Mouse (Mus musculus): ENCODE data around the gene Habp2.
"Not testable (repeated sequence)": the region's sequence is repeated elsewhere in the genome, so short reads cannot be mapped to it uniquely, and the experiment has no call there.

Habp2 gene

DNA sequence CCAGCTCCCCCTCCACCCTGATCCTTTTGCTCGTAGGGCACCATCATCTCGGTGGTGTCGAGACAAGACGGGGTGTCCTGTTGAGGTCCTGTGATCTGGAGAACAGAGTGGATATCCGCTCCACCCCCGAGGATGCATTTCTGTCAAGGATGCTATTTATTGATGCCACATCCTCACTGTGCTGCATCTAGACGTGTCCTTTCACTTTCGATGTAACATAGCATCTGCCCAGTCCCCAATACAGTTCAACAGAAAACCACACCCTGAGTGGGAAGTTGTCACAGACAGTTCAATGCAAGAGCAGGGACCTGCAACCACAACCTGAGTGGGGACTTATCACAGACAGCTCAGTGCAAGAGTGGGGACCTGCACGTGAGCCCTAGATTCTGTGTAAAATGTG is 9.7 kb downstream of the Habp2 start:
- DNase-seq (ENCODE audit: low spot score) = no peak

DNA sequence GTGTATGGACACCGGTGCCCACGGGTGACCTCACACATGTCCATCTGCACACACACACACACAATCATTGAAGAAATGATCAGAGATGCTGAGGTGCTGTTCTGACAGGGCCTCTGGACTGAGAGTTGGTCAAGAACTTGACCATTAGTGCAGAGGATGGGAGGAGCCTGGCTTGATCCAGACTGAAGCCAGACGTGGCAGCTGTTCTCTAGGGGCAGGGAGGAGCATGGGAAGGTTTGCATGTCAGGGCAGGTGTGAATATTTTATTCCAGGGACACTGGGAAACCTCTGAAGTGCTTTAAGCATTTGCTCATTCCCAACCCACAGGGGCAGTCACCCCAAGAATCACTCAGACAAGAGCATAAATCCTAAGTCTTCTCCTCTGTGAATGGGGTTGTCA is 10.3 kb downstream of the Habp2 start:
- DNase-seq (ENCODE audit: low spot score) = no peak

DNA sequence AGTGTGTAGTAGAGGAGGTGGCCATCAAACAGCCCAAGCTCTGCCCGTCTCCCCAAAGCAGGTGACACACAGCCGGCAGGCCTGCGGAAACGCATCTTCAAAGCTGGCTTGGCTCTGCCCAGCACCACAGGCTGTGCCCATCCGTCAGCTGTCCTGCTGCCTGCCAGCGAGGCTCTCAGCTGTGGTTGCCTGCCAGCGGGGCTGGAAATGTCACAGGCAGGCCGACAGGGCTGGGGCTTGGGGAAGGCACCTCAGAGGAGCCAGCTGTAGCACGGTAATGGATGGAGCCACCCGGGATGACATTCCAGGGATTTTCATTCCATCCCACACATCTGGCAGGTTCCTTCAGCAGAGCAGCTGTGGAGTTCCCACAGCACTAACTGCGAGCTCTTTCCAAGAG is 13.9 kb downstream of the Habp2 start:
- no peak for DNase-seq (ENCODE audit: low spot score)

DNA sequence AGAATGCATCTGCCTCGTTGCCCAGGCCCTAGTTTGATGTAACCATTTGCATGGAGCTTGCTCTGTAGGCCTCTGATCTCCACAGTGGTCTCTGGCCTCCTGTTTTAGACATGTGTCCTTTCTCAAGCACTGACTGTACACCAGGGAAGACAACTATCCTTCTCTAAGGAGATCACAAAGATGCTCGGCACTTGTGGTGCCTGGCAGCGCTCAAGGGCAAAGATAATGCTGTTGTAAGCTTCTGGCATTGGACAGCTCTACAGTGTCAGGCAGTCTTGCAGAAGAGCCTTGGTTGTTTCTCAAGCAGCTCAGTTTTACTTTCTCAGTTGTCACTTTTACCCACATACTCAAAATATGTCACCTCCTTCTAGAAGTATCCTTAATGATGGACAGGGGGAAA is 29.6 kb downstream of the Habp2 start:
- DNase-seq (ENCODE audit: low spot score) = peak; percentile 61

DNA sequence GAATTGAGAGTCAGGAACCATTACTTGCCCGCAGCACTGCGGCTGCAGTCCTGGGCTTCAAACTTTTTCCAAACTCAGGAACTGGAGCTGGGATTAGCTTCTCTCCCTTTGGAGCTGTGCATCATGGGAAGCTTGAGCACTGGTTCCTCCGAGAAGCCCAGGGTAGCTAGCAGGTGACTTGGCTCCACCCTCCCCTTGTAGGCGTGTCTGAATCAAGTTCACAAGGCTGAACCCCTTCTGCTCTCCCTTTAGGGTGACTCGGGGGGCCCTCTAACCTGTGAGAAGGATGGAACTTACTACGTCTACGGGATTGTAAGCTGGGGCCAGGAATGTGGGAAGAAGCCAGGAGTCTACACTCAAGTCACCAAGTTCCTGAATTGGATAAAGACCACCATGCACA is 32.3 kb downstream of the Habp2 start:
- DNase-seq (ENCODE audit: low spot score) = no peak

DNA sequence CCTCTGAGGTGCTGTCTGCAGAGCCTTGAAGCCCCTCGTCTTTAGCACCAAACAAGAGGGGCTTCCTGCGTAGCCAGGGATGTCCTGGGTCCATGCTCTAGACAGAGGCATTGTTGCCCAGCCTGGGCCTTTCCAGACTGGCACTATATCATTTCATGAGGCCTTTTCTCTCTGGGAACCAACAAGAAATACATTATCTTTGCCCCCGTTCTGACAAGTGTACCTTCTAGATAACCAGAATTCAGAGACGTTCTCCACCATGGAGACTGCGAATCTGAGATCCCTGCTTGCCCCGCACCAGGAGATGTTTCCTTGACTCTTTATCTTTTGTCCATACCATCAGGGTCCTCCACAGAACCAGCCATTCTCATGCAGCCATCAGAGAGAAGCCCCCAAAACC is 32.7 kb downstream of the Habp2 start:
- DNase-seq (ENCODE audit: low spot score) = no peak

DNA sequence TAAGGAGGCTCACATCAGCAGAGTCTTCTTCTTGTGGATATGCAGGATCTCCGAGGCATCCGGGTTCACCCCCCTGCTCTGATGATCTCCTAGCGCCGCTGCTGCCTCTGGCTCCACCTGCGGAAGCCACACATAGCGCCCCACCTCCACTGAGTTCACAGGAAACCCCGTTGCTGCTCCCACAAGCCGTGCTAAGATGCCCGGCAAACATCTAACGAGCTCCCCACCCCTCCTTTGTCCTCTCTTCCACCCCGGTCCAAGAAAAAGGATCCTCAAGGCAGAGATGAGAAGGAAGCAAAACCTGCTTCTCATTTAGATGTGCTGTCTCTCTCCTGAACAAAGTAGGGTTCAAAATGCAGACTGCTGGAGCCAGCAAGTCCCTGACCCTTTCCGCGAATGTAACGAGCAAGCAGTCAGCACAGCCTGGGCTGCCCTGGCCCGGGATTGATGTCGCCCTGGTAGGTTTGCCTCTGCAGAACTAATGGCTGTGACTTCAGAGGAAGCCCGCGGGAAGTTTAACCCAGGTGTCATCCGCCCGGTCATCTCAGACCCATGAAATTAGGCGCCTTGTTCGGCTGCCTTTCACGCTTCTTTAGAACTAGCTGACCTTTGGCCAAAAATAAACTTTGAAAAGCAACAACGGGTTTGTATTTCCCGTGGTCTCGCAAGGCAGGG is 33.4 kb downstream of the Habp2 start:
- DNase-seq (ENCODE audit: low spot score) = no peak

DNA sequence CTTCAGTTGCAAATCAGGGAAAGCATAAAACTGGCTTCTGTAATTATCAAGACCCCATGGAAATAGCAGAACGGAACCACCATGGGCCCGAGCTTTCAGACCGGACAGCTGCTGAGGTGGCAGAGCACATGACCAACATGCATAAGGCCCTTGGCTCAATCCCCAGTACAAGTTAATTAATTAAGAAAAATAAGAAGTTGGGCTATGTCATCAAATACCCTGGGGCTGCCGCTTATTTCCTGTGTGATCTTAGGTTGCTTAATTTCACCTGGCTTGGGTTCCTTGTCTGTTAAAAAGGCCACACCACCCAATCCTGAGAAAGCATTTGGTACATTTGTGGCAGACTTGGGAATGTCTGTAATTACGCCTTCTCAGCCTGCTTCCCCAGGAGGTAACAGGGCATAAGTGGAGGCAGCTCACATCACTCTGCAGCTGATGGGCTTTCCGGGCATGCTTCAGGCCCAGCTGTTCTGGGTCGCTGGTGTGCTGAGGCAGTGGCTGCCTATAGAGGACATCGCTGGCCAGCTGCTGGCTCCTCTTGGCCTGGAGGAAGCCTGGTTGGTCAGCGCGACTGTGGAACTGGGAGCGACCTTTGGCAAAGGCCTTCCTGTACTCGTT is 34.5 kb downstream of the Habp2 start:
- no peak for DNase-seq (ENCODE audit: low spot score)

DNA sequence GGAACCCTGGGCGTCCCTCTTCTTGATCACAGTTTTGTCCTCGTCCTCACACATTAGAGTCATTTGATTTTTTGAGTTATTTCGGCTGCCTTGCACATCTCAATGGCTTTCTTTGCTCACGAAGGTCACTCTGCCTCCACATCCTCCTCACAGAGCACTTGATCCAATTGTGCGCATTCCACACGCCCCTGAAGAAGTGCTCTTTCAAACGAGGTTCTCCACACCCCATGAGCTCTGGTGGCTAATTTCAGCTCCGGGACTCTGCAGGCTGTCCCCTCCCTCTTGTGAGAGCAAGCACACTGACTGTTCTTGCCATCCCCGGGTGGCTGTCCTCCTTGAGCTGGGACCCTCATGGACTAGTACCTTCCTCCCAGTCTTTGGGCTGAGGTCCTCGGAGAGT is 38.7 kb downstream of the Habp2 start:
- DNase-seq (ENCODE audit: low spot score) = no peak

DNA sequence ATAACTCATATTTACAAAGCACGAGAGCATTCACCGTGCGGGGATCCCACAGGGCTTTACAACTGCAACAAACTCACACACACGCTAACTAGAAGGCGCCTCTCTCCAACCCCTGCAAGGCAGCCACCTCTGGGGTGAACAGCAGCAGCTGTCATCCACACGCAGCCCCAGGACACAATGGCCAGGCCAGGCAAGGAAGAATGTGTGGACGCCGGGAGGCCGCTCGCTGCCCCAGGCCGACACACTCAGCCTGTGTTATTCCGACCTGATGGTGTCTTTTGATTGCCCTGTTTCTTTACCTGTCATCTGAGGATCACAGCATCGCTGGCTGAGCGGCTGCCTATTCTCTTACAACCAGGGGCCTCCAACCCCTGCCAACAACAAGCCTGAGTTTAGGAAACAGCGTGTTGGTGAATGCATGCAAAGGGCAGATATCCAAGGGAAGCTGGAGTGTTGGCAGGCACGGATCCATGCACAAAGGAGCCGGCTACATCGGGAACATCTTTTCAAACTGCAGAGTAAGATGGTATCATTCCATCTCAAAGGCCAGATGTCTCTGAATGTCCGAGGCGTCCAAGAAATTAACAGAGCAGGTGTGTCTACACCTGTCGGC is 39.4 kb downstream of the Habp2 start:
- no peak for DNase-seq (ENCODE audit: low spot score)

DNA sequence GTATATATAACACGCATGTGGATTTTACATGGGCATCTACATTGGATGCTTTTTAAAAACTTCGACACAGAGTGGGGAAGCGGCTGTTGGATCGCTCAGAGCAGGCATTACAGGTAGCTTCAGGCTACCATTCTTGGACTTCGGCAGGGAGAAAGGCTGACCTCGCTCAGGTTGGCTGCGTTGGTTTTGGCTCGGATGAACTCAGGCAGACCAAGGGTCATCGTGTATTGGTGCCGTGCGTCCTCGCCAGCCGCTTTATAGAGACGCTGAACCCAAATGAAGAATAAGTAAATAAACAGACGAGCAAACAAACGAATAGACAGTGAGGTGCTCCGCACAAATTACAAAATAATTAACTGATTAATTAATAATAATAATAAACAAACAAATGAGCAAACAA is 49.4 kb downstream of the Habp2 start:
- no peak for DNase-seq (ENCODE audit: low spot score)

DNA sequence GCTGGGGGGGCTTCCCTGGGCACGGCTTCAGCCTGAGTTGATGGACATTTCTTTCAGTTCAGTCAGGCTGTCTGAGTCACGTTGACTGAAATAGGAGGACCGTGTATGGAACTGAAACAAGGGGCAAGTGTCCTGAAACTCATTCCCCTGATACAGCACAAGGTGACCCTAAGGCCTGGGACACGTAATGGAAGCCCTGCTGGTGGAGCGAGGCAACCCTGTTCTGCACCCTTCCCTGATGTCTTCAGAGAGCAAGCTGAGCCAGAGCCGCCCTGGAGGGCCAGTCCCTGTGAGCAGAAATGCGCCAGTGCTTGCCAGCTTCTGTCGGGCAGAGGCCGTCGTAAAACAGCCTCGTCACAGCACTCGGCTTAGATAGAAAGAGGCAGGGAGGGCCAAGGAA is 49.9 kb downstream of the Habp2 start:
- DNase-seq (ENCODE audit: low spot score) = no peak

DNA sequence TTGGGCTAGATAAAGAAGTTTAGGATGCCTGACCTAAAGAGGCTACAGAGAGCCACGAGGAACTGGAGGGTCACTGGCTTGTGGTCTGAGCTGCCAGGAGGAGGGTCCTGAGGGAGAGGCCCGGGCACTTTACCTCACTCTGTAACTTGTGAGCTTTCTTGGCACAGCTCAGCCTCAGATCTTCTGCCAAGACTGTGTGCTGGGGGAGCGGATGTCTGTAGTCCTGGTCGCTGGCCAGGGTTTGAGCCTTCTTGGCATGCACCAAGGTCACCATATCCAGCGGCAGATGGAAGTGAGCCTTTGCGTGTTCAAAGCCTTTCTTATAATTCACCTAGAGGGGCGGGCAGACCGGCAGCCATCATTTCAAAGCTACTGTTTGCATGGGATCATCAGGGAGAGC is 55.1 kb downstream of the Habp2 start:
- peak; percentile 82 for DNase-seq (ENCODE audit: low spot score)

DNA sequence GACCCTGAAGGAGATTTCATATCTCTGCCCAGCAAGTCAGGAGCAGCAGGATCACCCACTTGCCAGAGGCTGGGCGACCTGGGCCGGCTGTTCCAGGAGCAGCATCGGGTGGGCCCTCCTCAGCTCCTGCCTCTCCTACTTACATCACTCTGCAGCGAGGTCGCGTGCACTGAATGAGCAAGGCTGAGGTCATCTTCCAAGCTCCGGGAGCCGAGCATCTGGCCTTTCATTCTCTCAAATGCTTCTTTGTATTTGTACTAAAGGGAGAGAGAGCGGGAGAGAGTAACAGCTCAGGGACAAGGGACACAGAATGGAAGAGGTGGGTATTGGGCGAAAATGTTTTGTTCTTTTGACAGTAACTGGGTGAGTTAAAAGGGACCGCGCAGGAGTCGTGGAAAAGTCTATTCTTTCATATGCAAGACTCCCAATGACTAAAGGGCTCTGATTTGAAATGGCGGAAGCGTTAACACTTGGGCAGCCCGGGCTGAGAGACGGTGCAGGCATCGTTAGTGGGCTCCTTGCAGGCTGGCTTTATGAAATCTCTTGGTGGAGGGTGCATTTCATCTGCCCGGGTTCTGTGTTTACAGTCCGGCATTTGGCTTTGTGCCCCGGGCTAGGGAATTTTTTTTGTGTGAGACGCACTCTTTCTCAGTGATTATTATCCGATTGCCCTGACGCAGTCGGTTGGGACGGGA is 57.1 kb downstream of the Habp2 start:
- DNase-seq (ENCODE audit: low spot score) = no peak

DNA sequence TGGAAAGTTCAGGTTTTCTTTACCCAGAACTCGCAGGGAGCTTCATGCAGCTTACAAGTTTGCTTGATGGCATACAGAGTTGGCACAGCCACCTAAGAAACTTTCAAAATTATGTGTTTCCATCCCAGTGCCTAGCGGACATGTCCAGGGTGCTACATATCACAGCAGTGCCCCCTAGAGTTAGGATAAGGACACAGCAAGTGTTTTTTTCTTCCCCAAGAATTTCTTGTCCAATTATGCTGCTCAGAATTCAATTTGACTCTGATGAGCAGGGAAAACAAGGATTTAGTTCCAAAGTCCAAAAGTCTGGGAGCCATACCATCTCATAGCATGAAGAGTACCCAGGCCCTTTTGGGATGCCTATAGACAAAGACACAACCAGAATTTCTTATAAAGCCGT is 59.1 kb downstream of the Habp2 start:
- DNase-seq (ENCODE audit: low spot score) = no peak

DNA sequence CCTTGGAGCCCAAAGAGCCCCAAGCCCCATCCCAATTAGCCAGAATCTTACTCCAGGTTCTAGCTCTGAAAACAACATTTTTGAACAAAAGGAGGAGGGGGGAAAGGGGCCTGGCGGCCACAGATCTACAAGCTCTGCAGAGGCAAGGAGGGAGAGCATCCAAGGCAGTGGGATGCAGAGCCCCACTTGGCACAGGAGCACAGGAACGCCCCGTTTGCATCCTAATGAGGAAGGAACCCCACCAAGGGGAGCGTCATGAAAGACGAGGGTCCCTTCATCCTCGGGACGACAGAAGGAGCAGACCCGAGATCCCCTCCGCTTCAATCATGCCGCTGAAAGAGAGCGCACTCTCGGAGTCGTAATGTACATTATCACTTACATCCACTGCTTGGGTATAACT is 59.8 kb downstream of the Habp2 start:
- no peak for DNase-seq (ENCODE audit: low spot score)

DNA sequence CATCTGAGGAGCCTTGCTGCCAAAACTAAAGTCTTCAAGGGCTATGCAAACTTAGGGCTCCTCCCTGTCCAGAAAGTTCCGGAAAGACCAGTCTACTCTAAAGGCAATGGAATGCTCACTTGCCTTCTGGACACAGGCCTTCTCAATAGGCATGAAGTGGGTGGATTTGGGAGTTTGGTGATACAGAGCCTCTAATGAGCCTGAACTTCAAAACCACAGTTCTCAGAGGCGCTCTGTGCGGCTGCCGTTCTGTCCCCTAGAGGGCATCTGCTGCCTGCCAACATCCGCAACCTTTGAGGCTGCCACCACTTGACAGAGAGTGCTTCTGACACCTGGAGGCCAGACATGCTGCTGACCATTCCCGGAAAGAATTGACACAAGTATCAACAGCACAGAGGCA is 62.4 kb downstream of the Habp2 start:
- DNase-seq (ENCODE audit: low spot score) = no peak

DNA sequence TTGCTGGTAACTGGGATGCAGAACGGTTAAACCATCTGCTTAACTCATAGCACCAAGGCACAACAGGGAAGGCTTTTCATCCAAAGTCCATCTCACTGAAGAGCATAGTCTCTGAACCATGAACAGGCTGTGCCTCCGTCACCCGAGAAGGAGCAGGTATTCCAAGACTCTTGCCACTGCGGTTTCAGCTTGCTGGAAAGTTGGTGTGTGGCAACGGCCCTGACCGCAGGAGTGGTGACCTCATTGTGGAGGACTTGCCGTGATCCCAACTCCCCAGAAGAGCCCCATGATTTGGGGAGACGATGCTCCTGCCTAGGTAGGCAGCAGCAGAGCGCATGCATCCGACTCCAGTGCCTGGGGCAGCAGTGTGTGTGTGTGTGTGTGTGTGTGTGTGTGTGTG is 66.8 kb downstream of the Habp2 start:
- DNase-seq (ENCODE audit: low spot score) = no peak

DNA sequence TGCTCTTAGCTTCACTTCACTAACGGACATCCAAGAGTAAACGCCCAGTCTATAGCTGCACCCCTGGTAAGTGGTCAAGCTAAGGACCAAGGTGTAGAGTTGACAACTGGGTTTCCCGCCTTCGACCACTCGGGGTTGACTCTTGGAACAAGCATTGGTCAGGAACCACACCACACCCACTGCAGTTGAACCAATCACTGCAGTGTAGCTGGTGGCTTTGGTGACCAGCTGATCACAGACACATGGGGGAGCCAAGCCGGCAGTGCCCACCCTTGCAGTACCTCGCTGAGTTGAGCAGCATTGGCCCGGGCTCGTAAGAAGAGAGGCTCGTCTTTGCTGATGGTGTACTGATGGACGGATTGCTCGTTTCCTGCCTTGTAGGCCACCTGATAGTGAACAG is 68.3 kb downstream of the Habp2 start:
- no peak for DNase-seq (ENCODE audit: low spot score)

DNA sequence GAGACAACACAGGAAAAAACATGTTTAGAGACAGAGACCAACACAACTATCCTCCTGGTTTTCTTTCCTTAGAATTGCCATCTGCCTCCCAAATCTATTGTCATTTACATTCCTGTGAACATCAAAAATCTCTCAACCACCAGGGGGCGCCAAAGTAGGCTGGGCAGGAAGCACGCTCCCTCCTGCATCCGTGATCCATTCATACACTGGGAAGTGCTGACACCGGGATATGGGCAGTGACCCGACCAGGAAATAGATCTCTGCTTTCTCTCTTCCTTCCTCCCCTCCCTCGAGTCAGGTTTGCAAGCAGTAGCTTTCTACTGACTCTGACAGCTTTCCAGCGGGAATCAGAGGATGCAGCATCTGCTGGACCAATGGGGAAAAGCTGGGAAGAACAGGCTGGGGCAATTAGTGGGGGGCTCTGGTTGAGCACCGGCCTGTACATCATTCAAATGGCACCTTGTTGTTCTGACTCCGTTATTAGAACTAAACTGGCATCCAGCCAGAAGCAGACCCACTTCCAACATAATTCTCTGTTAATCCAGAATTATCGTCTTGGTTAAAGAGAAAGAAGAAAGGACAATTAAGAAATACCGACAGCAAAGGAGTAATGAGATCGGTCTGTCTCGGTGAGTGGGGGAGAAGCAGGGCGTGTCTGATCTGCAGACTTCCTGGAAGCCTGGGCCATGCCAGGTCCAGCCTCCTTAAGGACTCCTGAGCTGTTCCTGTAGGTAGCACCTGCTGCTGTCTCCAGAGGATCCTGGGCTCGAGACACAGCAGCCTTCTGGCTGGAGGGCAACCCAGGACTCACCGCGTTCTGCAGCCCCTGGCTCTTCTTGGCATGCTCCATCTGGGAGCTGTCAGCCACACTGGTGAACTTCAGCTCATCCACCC is 69.8 kb downstream of the Habp2 start:
- DNase-seq (ENCODE audit: low spot score) = no peak

DNA sequence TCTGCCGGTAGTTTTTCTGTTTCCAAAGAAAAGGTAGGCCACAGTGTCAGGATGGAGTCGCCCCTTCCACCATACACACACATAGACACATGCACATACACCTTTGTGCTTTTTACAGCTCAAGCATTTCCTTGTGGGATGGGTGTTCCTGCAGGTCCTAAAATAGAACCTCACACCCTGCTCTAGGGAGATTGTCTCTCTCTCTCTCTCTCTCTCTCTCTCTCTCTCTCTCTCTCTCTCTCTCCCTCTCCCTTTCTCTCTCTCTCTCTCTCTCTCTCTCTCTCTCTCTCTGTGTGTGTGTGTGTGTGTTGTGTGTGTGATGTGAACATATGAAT is 70.4 kb downstream of the Habp2 start:
- DNase-seq (ENCODE audit: low spot score) = not testable (repeated sequence)

DNA sequence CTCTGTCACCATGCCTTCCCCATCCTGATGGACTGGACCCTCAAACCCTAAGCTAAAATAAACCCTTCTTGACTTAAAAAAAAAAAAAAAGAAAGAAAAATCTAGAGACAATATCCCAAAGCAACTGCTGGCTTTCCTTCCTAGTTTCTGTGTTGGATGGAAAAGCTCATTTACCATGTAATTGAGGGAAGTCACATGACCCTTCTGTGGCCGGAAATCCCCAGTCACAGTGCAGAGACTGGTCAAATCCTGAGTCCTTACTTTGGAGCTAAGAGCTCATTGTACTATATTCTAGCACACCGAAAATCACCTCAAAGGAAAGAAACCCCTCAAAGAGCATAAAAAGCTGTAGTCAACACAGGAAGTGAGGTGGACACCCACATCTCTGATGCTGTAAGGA is 72.0 kb downstream of the Habp2 start:
- DNase-seq (ENCODE audit: low spot score) = no peak

Measured in ovary, adult 18-20 months (tissue).